Mouse (Mus musculus): ENCODE measurements around the gene Arhgap20.

GRCm38 (mm10) chr9:51774201-51774600 is 9.1 kb downstream of the Arhgap20 start:
- TF ChIP-seq CTCF (IDR thresholded peaks at IDR 0.05) (no peak), POLR2A (IDR thresholded peaks at IDR 0.05; ENCODE audit: insufficient read depth, low read depth, low read length) (no peak)

Measured in heart, adult 2 months (tissue).